7 mouse cellular contexts compared by ENCODE assay signal in the genomic region with DNA sequence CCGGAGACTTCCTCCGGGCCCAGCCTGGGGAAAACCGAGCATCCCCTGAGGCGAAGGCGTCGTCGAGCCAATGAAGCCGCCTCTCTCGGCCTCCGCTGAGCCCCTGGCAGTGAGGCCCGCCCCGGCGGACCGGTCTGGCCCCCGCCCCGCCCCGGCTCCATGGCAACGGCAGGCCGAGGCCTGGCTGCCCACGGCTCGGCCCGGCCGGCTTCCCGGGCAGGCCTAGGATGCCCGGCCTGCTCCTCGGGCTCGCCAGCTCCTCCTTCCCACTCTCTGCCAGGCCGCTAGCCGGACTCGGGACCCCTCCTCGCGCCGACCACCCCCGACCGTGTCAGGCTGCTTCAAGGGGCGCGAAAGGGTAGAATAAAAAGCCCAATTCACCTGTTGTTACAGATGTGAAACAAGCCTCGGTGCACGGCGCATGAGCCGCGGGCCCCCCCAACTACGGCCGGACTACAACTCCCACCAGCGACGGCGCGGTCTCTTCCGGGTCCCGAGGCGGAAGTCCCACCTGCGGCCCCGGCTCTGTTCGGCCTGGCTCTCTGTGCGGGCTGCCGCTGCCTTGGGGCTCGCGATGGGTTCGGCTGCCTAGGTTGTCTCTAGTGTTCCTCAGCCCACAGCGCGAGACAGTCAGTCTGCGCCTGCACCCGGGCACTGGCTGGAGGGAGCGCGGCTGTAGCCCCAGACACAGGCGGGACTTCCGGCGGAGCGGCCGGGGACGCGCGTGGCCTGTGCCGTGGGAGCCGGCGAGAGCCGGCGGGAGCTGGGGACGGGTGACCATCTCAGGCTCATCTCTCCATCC. TPM values are rescaled to one million over a fixed set of nuclear protein-coding genes. Genes with fewer than 3 reads are reported as not detected.
DNase-seq lines count a peak whose midpoint lies in the region; ATAC-seq lines count a peak whose summit lies in the region.

Smarcc1 (plus strand) TSS at position 732 of the 802 bp plus-strand sequence.

- H3K36me3 ChIP-seq in intestine, embryonic 15.5 days: peaks cover 13% of the 10 kb centered on the region
- H3K36me3 ChIP-seq in midbrain, embryonic 10.5 days: peaks cover 47% of the 10 kb centered on the region

- intact Hi-C loops in gastrocnemius, postnatal 36 days (cut with DNase I): no loop called here
- intact Hi-C loops in left cerebral cortex, postnatal 25 days (cut with DNase I): loop anchor here (1.0 kb wide), 1 partner anchor 14 kb away; no protein-coding TSS in a partner anchor

- H3K27me3 ChIP-seq in intestine, embryonic 15.5 days (replicated peaks): no peaks in the 10 kb centered on the region
- H3K27me3 ChIP-seq in midbrain, embryonic 10.5 days (ENCODE audit: low read depth, poor library complexity, severe bottlenecking): no peaks in the 10 kb centered on the region

- H3K27ac ChIP-seq in intestine, embryonic 15.5 days: peak within 1 kb of the TSS; percentile 98
- H3K27ac ChIP-seq in midbrain, embryonic 10.5 days (replicated peaks): peak within 1 kb of the TSS; percentile 98

- ATAC-seq in intestine, embryonic 15.5 days: peak; percentile 99

- peak within 1 kb of the TSS; percentile 78 for H3K4me3 ChIP-seq in intestine, embryonic 15.5 days (replicated peaks)
- peak within 1 kb of the TSS; percentile 93 for H3K4me3 ChIP-seq in midbrain, embryonic 10.5 days

- H3K9me3 ChIP-seq in intestine, embryonic 15.5 days: no peaks in the 10 kb centered on the region
- no peaks in the 10 kb centered on the region for H3K9me3 ChIP-seq in midbrain, embryonic 10.5 days (replicated peaks)

- peak; percentile 95 for DNase-seq in adrenal gland, adult 2 months
- peak; percentile 88 for DNase-seq in embryo, embryonic 11.5 days (ENCODE audit: low read depth, low spot score)
- DNase-seq in gastrocnemius, postnatal 36 days: peak; percentile 82 to 88
- DNase-seq in left cerebral cortex, postnatal 25 days (ENCODE audit: low spot score in 2 of 2): peak; percentile 93
- peak; percentile 94 for DNase-seq in midbrain, embryonic 10.5 days (ENCODE audit: low spot score)
- DNase-seq in right cerebral cortex, postnatal 4 days: peak; percentile 85

- 1% methylated on average over 79 of the region's 79 CpGs for WGBS in intestine, embryonic 15.5 days
- WGBS in midbrain, embryonic 10.5 days: under 1% methylated on average over 79 of the region's 79 CpGs

- H3K4me1 ChIP-seq in intestine, embryonic 15.5 days (replicated peaks): peaks cover 12% of the 10 kb centered on the region
- peaks cover 26% of the 10 kb centered on the region for H3K4me1 ChIP-seq in midbrain, embryonic 10.5 days

- peak within 1 kb of the TSS; percentile 91 for H3K9ac ChIP-seq in intestine, embryonic 15.5 days

- H3K4me2 ChIP-seq in intestine, embryonic 15.5 days (replicated peaks): peak within 1 kb of the TSS; percentile 72

RNA-seq across cellular contexts. Expression of gene Smarcc1, which starts in this region (rescaled TPM):
- total RNA-seq in adrenal gland, adult 2 months (2021): 10 to 100 TPM; 46.1 to 58.3 TPM
- polyA plus RNA-seq in adrenal gland, adult 2 months (2012; rRNA removed): 20.8 and 26.4 TPM in 2 replicates
- total RNA-seq in gastrocnemius, postnatal 36 days (2021): 10 to 100 TPM; 21.1 to 23.8 TPM
- polyA plus RNA-seq in intestine, embryonic 15.5 days (2015; fragmentation: Nextera tagmentation; extraction: Ambion mirVana): 83.8 and 91.3 TPM in 2 replicates
- 10 to 100 TPM; 71.5 to 75.7 TPM for total RNA-seq in left cerebral cortex, postnatal 25 days (2021)
- 180 and 185 TPM in 2 replicates for polyA plus RNA-seq in midbrain, embryonic 10.5 days (2016; fragmentation: Nextera tagmentation; extraction: Ambion mirVana)

Comparison
In these comparisons a context has a peak if more than half of its experiments do, and no peak if none do; other contexts are left out.
1. Peak in every context shown above with its lines: DNase-seq, ATAC-seq, H3K4me3 ChIP-seq and H3K27ac ChIP-seq.